Mouse (Mus musculus) stomach, postnatal 0 days (tissue): ENCODE results near the gene Mettl9. TPM values are rescaled to one million over a fixed set of nuclear protein-coding genes. Genes with fewer than 3 reads are reported as not detected.
A peak's percentile ranks its signal among the peaks of the same experiment; 100 is the strongest.

Experiments
- ATAC-seq: fragments of 200-750 bp; cut with Nextera tagmentation; 2 replicates; pipeline ENCODE4 v1.8.0; 2017; ENCODE audit not compliant: low FRiP score, low TSS enrichment
- DNase-seq: peaks from one replicate; pipeline ENCODE4 v3.0.0-alpha.2; 2016; ENCODE audit warnings: low spot score
- H3K27ac ChIP-seq: fragments of 300-500 bp; sonication (generic); replicated peaks from 2 replicates; pipeline ENCODE4 v1.5.1; 2014; ENCODE audit warnings: mild to moderate bottlenecking, control low read depth
- H3K27me3 ChIP-seq: fragments of 300-500 bp; sonication (generic); 2 replicates; pipeline ENCODE4 v1.6.1; 2014; ENCODE audit warnings: low read length; ENCODE audit not compliant: control insufficient read depth, insufficient read depth
- H3K36me3 ChIP-seq: fragments of 300-500 bp; sonication (generic); 2 replicates; pipeline ENCODE4 v1.6.1; 2014; ENCODE audit warnings: low read length, mixed read lengths; ENCODE audit not compliant: control insufficient read depth, insufficient read depth
- H3K4me1 ChIP-seq: fragments of 300-500 bp; sonication (generic); replicated peaks from 2 replicates; pipeline ENCODE4 v1.6.1; 2014; ENCODE audit warnings: antibody characterized with exemption; ENCODE audit not compliant: control insufficient read depth, insufficient read depth
- H3K4me2 ChIP-seq: fragments of 300-500 bp; sonication (generic); replicated peaks from 2 replicates; pipeline ENCODE4 v1.6.1; 2014; ENCODE audit warnings: low read depth, mild to moderate bottlenecking, control low read depth, moderate library complexity
- H3K4me3 ChIP-seq: fragments of 300-500 bp; sonication (generic); 2 replicates; pipeline ENCODE4 v1.5.1; 2014; ENCODE audit warnings: low read depth, low read length, control low read depth
- H3K9ac ChIP-seq: fragments of 300-500 bp; sonication (generic); 2 replicates; pipeline ENCODE4 v1.6.1; 2014; ENCODE audit warnings: mild to moderate bottlenecking, low read length, control low read depth, mixed read lengths
- H3K9me3 ChIP-seq: fragments of 300-500 bp; sonication (generic); 2 replicates; pipeline ENCODE4 v1.6.1; 2016; ENCODE audit warnings: low read length; ENCODE audit not compliant: control insufficient read depth
- CTCF ChIP-seq: IDR thresholded peaks from 2 replicates; pipeline ENCODE4 v1.5.1; 2016; ENCODE audit warnings: antibody characterized with exemption, low read depth, mild to moderate bottlenecking, moderate library complexity
- EP300 ChIP-seq: optimal IDR thresholded peaks from 2 replicates; pipeline ENCODE3; 2016; ENCODE audit warnings: antibody characterized with exemption
- WGBS: fragments of 180-500 bp; shearing (Covaris S2); extraction: QIAGEN DNeasy Blood & Tissue Kit; methylation state at CpG from one replicate; pipeline ENCODE4 v1.1.7; 2014; 5-methylcytosine and 5-hydroxymethylcytosine counted together
- polyA plus RNA-seq: library from polyadenylated mRNA; unstranded; fragments of >200 nt; fragmentation: Nextera tagmentation; extraction: Ambion mirVana; gene quantifications from 2 replicates; pipeline ENCODE4 v1.2.1, GENCODE M21; 2015

The Mettl9 gene
- polyA plus RNA-seq, 1 experiment from 2014 or later: 85.2 TPM

GRCm38 (mm10) chr7:121003793-121004418 lies 30.3 kb upstream of the Mettl9 start:
- H3K36me3 ChIP-seq: no peaks in the 10 kb centered on the region
- no peak for DNase-seq
- H3K27ac ChIP-seq: 0 out of 2 replicates have a peak overlapping the region, but pooled peaks have one; percentile 8
- H3K4me3 ChIP-seq: no peak overlapping the region
- TF ChIP-seq EP300 (no peak), CTCF (no peak)
- no peaks in the 10 kb centered on the region for H3K27me3 ChIP-seq
- no peak overlapping the region for H3K9ac ChIP-seq
- H3K4me1 ChIP-seq: no peaks in the 10 kb centered on the region
- H3K4me2 ChIP-seq: no peak overlapping the region
- no peaks in the 10 kb centered on the region for H3K9me3 ChIP-seq
- ATAC-seq: peak; percentile 51
- WGBS: 68% methylated on average over 4 of the region's 4 CpGs

- no peak for TF ChIP-seq EP300
- no peak overlapping the region for H3K9ac ChIP-seq
- ATAC-seq: no peak
- no peaks in the 10 kb centered on the region for H3K36me3 ChIP-seq
- WGBS: 72% methylated on average over 10 of the region's 10 CpGs
- H3K9me3 ChIP-seq: no peaks in the 10 kb centered on the region
- H3K4me1 ChIP-seq: no peaks in the 10 kb centered on the region
- DNase-seq: no peak
- no peak overlapping the region for H3K4me2 ChIP-seq
- no peak overlapping the region for H3K4me3 ChIP-seq
- no peak overlapping the region for H3K27ac ChIP-seq
- H3K27me3 ChIP-seq: no peaks in the 10 kb centered on the region
Observed at GRCm38 (mm10) chr7:121011794-121012689, 22.2 kb upstream of the Mettl9 start.

GRCm38 (mm10) chr7:121014486-121014885 lies 19.8 kb upstream of the Mettl9 start:
- TF ChIP-seq EP300: no peak
- no peak for TF ChIP-seq CTCF
- Histone ChIP-seq H3K9me3 (no peaks in the 10 kb centered on the region), H3K27ac (no peak overlapping the region), H3K9ac (no peak overlapping the region), H3K4me2 (no peak overlapping the region), H3K36me3 (no peaks in the 10 kb centered on the region), H3K27me3 (no peaks in the 10 kb centered on the region), H3K4me3 (no peak overlapping the region), H3K4me1 (no peaks in the 10 kb centered on the region)
- WGBS: 66% methylated on average over 10 of the region's 10 CpGs
- DNase-seq (no peak), ATAC-seq (no peak)

- Histone ChIP-seq H3K4me1 (no peaks in the 10 kb centered on the region), H3K27ac (no peak overlapping the region), H3K9ac (no peak overlapping the region), H3K4me3 (no peak overlapping the region), H3K4me2 (no peak overlapping the region), H3K36me3 (no peaks in the 10 kb centered on the region), H3K9me3 (no peaks in the 10 kb centered on the region), H3K27me3 (no peaks in the 10 kb centered on the region)
- DNase-seq (no peak), ATAC-seq (no peak)
- 83% methylated on average over 3 of the region's 3 CpGs for WGBS
- no peak for TF ChIP-seq EP300
- no peak for TF ChIP-seq CTCF
Observed at GRCm38 (mm10) chr7:121018778-121019177, 15.5 kb upstream of the Mettl9 start.

- Histone ChIP-seq H3K4me2 (no peak overlapping the region), H3K27ac (no peak overlapping the region), H3K4me3 (no peak overlapping the region), H3K36me3 (no peaks in the 10 kb centered on the region), H3K4me1 (no peaks in the 10 kb centered on the region), H3K9me3 (no peaks in the 10 kb centered on the region), H3K9ac (no peak overlapping the region), H3K27me3 (no peaks in the 10 kb centered on the region)
- ATAC-seq: no peak
- TF ChIP-seq CTCF: peak; percentile 70
- no peak for TF ChIP-seq EP300
- 24% methylated on average over 8 of the region's 8 CpGs for WGBS
- peak; percentile 35 for DNase-seq
Observed at GRCm38 (mm10) chr7:121020277-121020676, 14.0 kb upstream of the Mettl9 start.
